8 mouse cellular contexts compared by ENCODE assay signal in genomic region chr19:4163543-4163887, GRCm38 (mm10). TPM values are rescaled to one million over a fixed set of nuclear protein-coding genes. Genes with fewer than 3 reads are reported as not detected.
DNase-seq lines count a peak whose midpoint lies in the region; ATAC-seq and TF ChIP-seq lines count a peak whose summit lies in the region.

No protein-coding gene starts in this region.

- ATAC-seq in heart, embryonic 15.5 days (replicated peaks; ENCODE audit: insufficient number of reproducible peaks, insufficient read depth, low FRiP score, low read depth): no peak
- no peak for ATAC-seq in G1E (ENCODE audit: extremely low read depth, insufficient number of reproducible peaks, low FRiP score, poor library complexity, severe bottlenecking)
- ATAC-seq in hindbrain, embryonic 11.5 days (ENCODE audit: low FRiP score): peak; percentile 37; the same call in 1 of the 2 replicates

- peak overlapping the region; percentile 83; the same call in 1 of the 2 replicates for H3K9ac ChIP-seq in heart, embryonic 15.5 days
- H3K9ac ChIP-seq in hindbrain, embryonic 11.5 days (ENCODE audit: low read depth, low read length): peak overlapping the region; percentile 65

- WGBS in heart, embryonic 15.5 days: 35% methylated on average over 4 of the region's 4 CpGs
- WGBS in hindbrain, embryonic 11.5 days: 40% methylated on average over 4 of the region's 4 CpGs
- 43% methylated on average over 4 of the region's 4 CpGs for WGBS in midbrain, embryonic 10.5 days

- no peaks in the 10 kb centered on the region for H3K27me3 ChIP-seq in heart, embryonic 15.5 days
- no peaks in the 10 kb centered on the region; the same call in 1 of the 2 replicates for H3K27me3 ChIP-seq in G1E (ENCODE audit: insufficient read depth, low read length)
- no peaks in the 10 kb centered on the region for H3K27me3 ChIP-seq in hindbrain, embryonic 11.5 days (ENCODE audit: control insufficient read depth, insufficient read depth, low read length)
- H3K27me3 ChIP-seq in midbrain, embryonic 10.5 days (ENCODE audit: low read depth, poor library complexity, severe bottlenecking): no peaks in the 10 kb centered on the region

- H3K27ac ChIP-seq in heart, embryonic 15.5 days: peak overlapping the region; percentile 27
- peak overlapping the region; percentile 51 for H3K27ac ChIP-seq in hindbrain, embryonic 11.5 days (ENCODE audit: low read depth, low read length)
- H3K27ac ChIP-seq in midbrain, embryonic 10.5 days (replicated peaks): peak overlapping the region; percentile 87

- H3K9me3 ChIP-seq in heart, embryonic 15.5 days (replicated peaks): no peaks in the 10 kb centered on the region
- no peaks in the 10 kb centered on the region for H3K9me3 ChIP-seq in G1E (replicated peaks)
- no peaks in the 10 kb centered on the region for H3K9me3 ChIP-seq in hindbrain, embryonic 11.5 days (ENCODE audit: control insufficient read depth, low read length)
- no peaks in the 10 kb centered on the region for H3K9me3 ChIP-seq in midbrain, embryonic 10.5 days (replicated peaks)

- H3K36me3 ChIP-seq in heart, embryonic 15.5 days: peaks cover 26% of the 10 kb centered on the region
- peaks cover 36% of the 10 kb centered on the region for H3K36me3 ChIP-seq in G1E (replicated peaks)
- peaks cover 8% of the 10 kb centered on the region; the same call in 1 of the 2 replicates for H3K36me3 ChIP-seq in hindbrain, embryonic 11.5 days (ENCODE audit: control insufficient read depth, insufficient read depth, low read length)
- peaks cover 28% of the 10 kb centered on the region for H3K36me3 ChIP-seq in midbrain, embryonic 10.5 days

- H3K4me1 ChIP-seq in heart, embryonic 15.5 days (replicated peaks): peaks cover 32% of the 10 kb centered on the region
- H3K4me1 ChIP-seq in G1E (ENCODE audit: insufficient read depth, low read depth, low read length): peaks cover 44% of the 10 kb centered on the region
- H3K4me1 ChIP-seq in hindbrain, embryonic 11.5 days (replicated peaks; ENCODE audit: control insufficient read depth, insufficient read depth, low read length): peaks cover 5% of the 10 kb centered on the region; the same call in 1 of the 2 replicates
- peaks cover 17% of the 10 kb centered on the region for H3K4me1 ChIP-seq in midbrain, embryonic 10.5 days

- peak overlapping the region; percentile 90 for H3K4me2 ChIP-seq in heart, embryonic 15.5 days
- peak overlapping the region; percentile 86 for H3K4me2 ChIP-seq in hindbrain, embryonic 11.5 days (replicated peaks; ENCODE audit: low read depth, low read length)

- intact Hi-C loops in heart, postnatal 25 days (cut with DNase I): loop anchor here (2.0 kb wide), 1 partner anchor 37 kb away; no protein-coding TSS in a partner anchor

- TF ChIP-seq CTCF in G1E (IDR thresholded peaks at IDR 0.05; ENCODE audit: low read depth, low read length): no peak

- H3K4me3 ChIP-seq in heart, embryonic 15.5 days: peak overlapping the region; percentile 75
- H3K4me3 ChIP-seq in G1E (ENCODE audit: low read depth, low read length): peak overlapping the region; percentile 77
- peak overlapping the region; percentile 77 for H3K4me3 ChIP-seq in hindbrain, embryonic 11.5 days (ENCODE audit: low read depth, low read length)
- H3K4me3 ChIP-seq in midbrain, embryonic 10.5 days: peak overlapping the region; percentile 73

- no peak for DNase-seq in heart, postnatal 25 days (ENCODE audit: low spot score)
- no peak for DNase-seq in G1E (ENCODE audit: low spot score)
- DNase-seq in hindbrain, embryonic 11.5 days (ENCODE audit: low spot score): no peak
- no peak for DNase-seq in midbrain, embryonic 10.5 days (ENCODE audit: low spot score)
- no peak for DNase-seq in adrenal gland, adult 2 months
- no peak for DNase-seq in adrenal gland, adult 18-20 months (ENCODE audit: low spot score in 2 of 2)
- DNase-seq in right cerebral cortex, adult 2 months (ENCODE audit: low spot score in 2 of 2): no peak

RNA-seq across cellular contexts. Expression of gene Rps6kb2, which starts 0.4 kb away (rescaled TPM):
- polyA plus RNA-seq in heart, embryonic 15.5 days (2015; fragmentation: Nextera tagmentation; extraction: Ambion mirVana): 42.2 and 46.1 TPM in 2 replicates
- total RNA-seq in heart, postnatal 25 days (2021): 10 to 100 TPM; 16.5 to 16.8 TPM
- total RNA-seq in G1E (2014; fragmentation: Nextera tagmentation): 23.1 and 31.5 TPM in 2 replicates
- 16.1 and 23.6 TPM in 2 replicates for total RNA-seq in G1E (2017)
- 73.4 and 78.6 TPM in 2 replicates for polyA plus RNA-seq in G1E (2012)
- 42.2 and 45.7 TPM in 2 replicates for polyA plus RNA-seq in hindbrain, embryonic 11.5 days (2014; fragmentation: Nextera tagmentation; extraction: Ambion mirVana)
- 58.8 and 71.4 TPM in 2 replicates for polyA plus RNA-seq in midbrain, embryonic 10.5 days (2016; fragmentation: Nextera tagmentation; extraction: Ambion mirVana)
- total RNA-seq in adrenal gland, adult 2 months (2021): 10 to 100 TPM; 27.6 to 39.5 TPM
- polyA plus RNA-seq in adrenal gland, adult 2 months (2012; rRNA removed): 48.3 and 60.8 TPM in 2 replicates
- total RNA-seq in adrenal gland, adult 18-20 months (2021): 10 to 100 TPM; 30.2 to 36.3 TPM

RNA-seq across cellular contexts. Expression of gene Ptprcap, which starts 10.1 kb away (rescaled TPM):
- 3.6 and 33.8 TPM in 2 replicates for polyA plus RNA-seq in heart, embryonic 15.5 days (2015; fragmentation: Nextera tagmentation; extraction: Ambion mirVana)
- 1 to 10 TPM in 1 of 2 experiments, under 1 TPM in 1; 0.94 to 1.5 TPM for total RNA-seq in heart, postnatal 25 days (2021)
- total RNA-seq in G1E (2014; fragmentation: Nextera tagmentation) (88.5 and 107 TPM in 2 replicates), G1E (2017) (34.6 and 52.7 TPM in 2 replicates)
- 261 and 272 TPM in 2 replicates for polyA plus RNA-seq in G1E (2012)
- 1.0 and 1.1 TPM in 2 replicates for polyA plus RNA-seq in hindbrain, embryonic 11.5 days (2014; fragmentation: Nextera tagmentation; extraction: Ambion mirVana)
- polyA plus RNA-seq in midbrain, embryonic 10.5 days (2016; fragmentation: Nextera tagmentation; extraction: Ambion mirVana): 0.67 TPM in 1 of 2 replicates, not detected in the other
- total RNA-seq in adrenal gland, adult 2 months (2021): 1 to 10 TPM; 2.5 to 5.7 TPM
- polyA plus RNA-seq in adrenal gland, adult 2 months (2012; rRNA removed): 54.9 and 57.6 TPM in 2 replicates
- 1 to 10 TPM; 3.2 to 3.3 TPM for total RNA-seq in adrenal gland, adult 18-20 months (2021)

RNA-seq across cellular contexts. Expression of gene Carns1, which starts 11.8 kb away (rescaled TPM):
- polyA plus RNA-seq in heart, embryonic 15.5 days (2015; fragmentation: Nextera tagmentation; extraction: Ambion mirVana): 12.3 TPM in 2 replicates
- total RNA-seq in heart, postnatal 25 days (2021): 10 to 100 TPM; 33.5 to 34.1 TPM
- total RNA-seq in G1E (2014; fragmentation: Nextera tagmentation) (1.2 and 3.2 TPM in 2 replicates), G1E (2017) (0.17 and 0.55 TPM in 2 replicates)
- 0.37 and 0.48 TPM in 2 replicates for polyA plus RNA-seq in G1E (2012)
- polyA plus RNA-seq in hindbrain, embryonic 11.5 days (2014; fragmentation: Nextera tagmentation; extraction: Ambion mirVana): 2.8 and 3.3 TPM in 2 replicates
- 2.8 and 4.1 TPM in 2 replicates for polyA plus RNA-seq in midbrain, embryonic 10.5 days (2016; fragmentation: Nextera tagmentation; extraction: Ambion mirVana)
- total RNA-seq in adrenal gland, adult 2 months (2021): 1 to 10 TPM; 2.9 to 5.8 TPM
- 3.8 and 5.1 TPM in 2 replicates for polyA plus RNA-seq in adrenal gland, adult 2 months (2012; rRNA removed)
- total RNA-seq in adrenal gland, adult 18-20 months (2021): 1 to 10 TPM; 3.2 to 3.5 TPM

RNA-seq across cellular contexts. Expression of gene Coro1b, which starts 15.1 kb away (rescaled TPM):
- 114 and 137 TPM in 2 replicates for polyA plus RNA-seq in heart, embryonic 15.5 days (2015; fragmentation: Nextera tagmentation; extraction: Ambion mirVana)
- total RNA-seq in heart, postnatal 25 days (2021): 10 to 100 TPM; 53.4 to 57.6 TPM
- 325 and 345 TPM in 2 replicates for total RNA-seq in G1E (2014; fragmentation: Nextera tagmentation)
- 157 and 189 TPM in 2 replicates for total RNA-seq in G1E (2017)
- polyA plus RNA-seq in G1E (2012): 134 and 177 TPM in 2 replicates
- 119 and 123 TPM in 2 replicates for polyA plus RNA-seq in hindbrain, embryonic 11.5 days (2014; fragmentation: Nextera tagmentation; extraction: Ambion mirVana)
- polyA plus RNA-seq in midbrain, embryonic 10.5 days (2016; fragmentation: Nextera tagmentation; extraction: Ambion mirVana): 133 and 138 TPM in 2 replicates
- total RNA-seq in adrenal gland, adult 2 months (2021): 100 to 1,000 TPM; 154 to 202 TPM
- 199 and 225 TPM in 2 replicates for polyA plus RNA-seq in adrenal gland, adult 2 months (2012; rRNA removed)
- 100 to 1,000 TPM; 145 to 150 TPM for total RNA-seq in adrenal gland, adult 18-20 months (2021)

RNA-seq across cellular contexts. Expression of gene Cabp4, which starts 19.7 kb away (rescaled TPM):
- not detected in 2 replicates for polyA plus RNA-seq in heart, embryonic 15.5 days (2015; fragmentation: Nextera tagmentation; extraction: Ambion mirVana)
- total RNA-seq in heart, postnatal 25 days (2021): under 1 TPM in 1 of 2 experiments, not detected in 1; 0.31 TPM
- total RNA-seq in G1E (2014; fragmentation: Nextera tagmentation): 0.75 TPM in 1 of 2 replicates, not detected in the other
- 0.11 TPM in 1 of 2 replicates, not detected in the other for total RNA-seq in G1E (2017)
- polyA plus RNA-seq in G1E (2012): 0.03 TPM in 1 of 2 replicates, not detected in the other
- polyA plus RNA-seq in hindbrain, embryonic 11.5 days (2014; fragmentation: Nextera tagmentation; extraction: Ambion mirVana): not detected in 2 replicates
- not detected in 2 replicates for polyA plus RNA-seq in midbrain, embryonic 10.5 days (2016; fragmentation: Nextera tagmentation; extraction: Ambion mirVana)
- under 1 TPM; 0.29 to 0.69 TPM for total RNA-seq in adrenal gland, adult 2 months (2021)
- polyA plus RNA-seq in adrenal gland, adult 2 months (2012; rRNA removed): 0.12 and 0.26 TPM in 2 replicates
- total RNA-seq in adrenal gland, adult 18-20 months (2021): under 1 TPM; 0.16 to 0.60 TPM

Comparison
In these comparisons a context has a peak if more than half of its experiments do, and no peak if none do; other contexts are left out.
1. H3K27ac ChIP-seq: peak in every context shown above with its lines; median percentile 87 in midbrain, embryonic 10.5 days; 51 in hindbrain, embryonic 11.5 days; 27 in heart, embryonic 15.5 days.